Mouse (Mus musculus) c-Kit-positive CD71-negative TER-119-negative erythroid progenitor cells, embryonic 14.5 days (primary cell): ENCODE data around the gene Smtn.

Experiments used
- DNase-seq: peaks from one replicate; pipeline ENCODE4 v3.0.0-alpha.2; 2013; ENCODE audit warnings: low read depth

Smtn gene

GRCm38 (mm10) chr11:3547047-3547446 is 6.6 kb upstream of the Smtn start:
- no peak for DNase-seq

GRCm38 (mm10) chr11:3546242-3546562 is 5.8 kb upstream of the Smtn start:
- DNase-seq: no peak

- DNase-seq: no peak
These were observed 5.3 kb upstream of the Smtn start for GRCm38 (mm10) chr11:3545531-3546241.

GRCm38 (mm10) chr11:3544409-3544808 is 4.0 kb upstream of the Smtn start:
- DNase-seq: no peak

GRCm38 (mm10) chr11:3543001-3543400 is 2.6 kb upstream of the Smtn start:
- DNase-seq: no peak

- no peak for DNase-seq
These were observed 1.5 kb upstream of the Smtn start for GRCm38 (mm10) chr11:3541932-3542331.

- no peak for DNase-seq
These were observed 601 bp downstream of the Smtn start for GRCm38 (mm10) chr11:3539826-3540196.

- DNase-seq: peak; percentile 91
These were observed 1.1 kb downstream of the Smtn start for GRCm38 (mm10) chr11:3539111-3539825.

GRCm38 (mm10) chr11:3538341-3538740 is 2.1 kb downstream of the Smtn start:
- no peak for DNase-seq

GRCm38 (mm10) chr11:3537711-3538110 is 2.7 kb downstream of the Smtn start:
- no peak for DNase-seq

- no peak for DNase-seq
These were observed 3.6 kb downstream of the Smtn start for GRCm38 (mm10) chr11:3536745-3537333.

- no peak for DNase-seq
These were observed 4.3 kb downstream of the Smtn start for GRCm38 (mm10) chr11:3536082-3536481.

- DNase-seq: peak; percentile 95
These were observed 4.9 kb downstream of the Smtn start for GRCm38 (mm10) chr11:3535406-3535986.

GRCm38 (mm10) chr11:3534956-3535355 is 5.5 kb downstream of the Smtn start:
- peak; percentile 29 for DNase-seq

- no peak for DNase-seq
These were observed 6.9 kb downstream of the Smtn start for GRCm38 (mm10) chr11:3533406-3533932.

GRCm38 (mm10) chr11:3532101-3532931 is 8.1 kb downstream of the Smtn start:
- no peak for DNase-seq

- no peak for DNase-seq
These were observed 8.8 kb downstream of the Smtn start for GRCm38 (mm10) chr11:3531634-3532033.

GRCm38 (mm10) chr11:3530731-3531130 is 9.7 kb downstream of the Smtn start:
- no peak for DNase-seq

- no peak for DNase-seq
These were observed 10.7 kb downstream of the Smtn start for GRCm38 (mm10) chr11:3529476-3530252.

- DNase-seq: no peak
These were observed 12.2 kb downstream of the Smtn start for GRCm38 (mm10) chr11:3528208-3528607.

GRCm38 (mm10) chr11:3527766-3528165 is 12.6 kb downstream of the Smtn start:
- no peak for DNase-seq
